Mouse (Mus musculus) hindbrain, embryonic 13.5 days (tissue): Measurements from ENCODE around the gene Cst9. TPM values are rescaled to one million over a fixed set of nuclear protein-coding genes. Genes with fewer than 3 reads are reported as not detected.
A peak's percentile ranks its signal among the peaks of the same experiment; 100 is the strongest.

Experiments used
- ATAC-seq: fragments of 200-750 bp; cut with Nextera tagmentation; 2 replicates; pipeline ENCODE4 v1.8.0; 2017; ENCODE audit warnings: moderate TSS enrichment; ENCODE audit not compliant: low FRiP score
- H3K27ac ChIP-seq: fragments of 300-500 bp; sonication (generic); 2 replicates; pipeline ENCODE4 v1.5.1; 2015; ENCODE audit warnings: inconsistent platforms, mild to moderate bottlenecking, moderate library complexity
- H3K27me3 ChIP-seq: fragments of 300-500 bp; sonication (generic); 2 replicates; pipeline ENCODE4 v1.6.1; 2015; ENCODE audit warnings: mild to moderate bottlenecking, inconsistent platforms
- H3K36me3 ChIP-seq: fragments of 300-500 bp; sonication (generic); 2 replicates; pipeline ENCODE4 v1.6.1; 2015; ENCODE audit warnings: mild to moderate bottlenecking, inconsistent platforms
- H3K4me1 ChIP-seq: fragments of 300-500 bp; sonication (generic); replicated peaks from 2 replicates; pipeline ENCODE4 v1.6.1; 2015; ENCODE audit warnings: inconsistent platforms
- H3K4me2 ChIP-seq: fragments of 300-500 bp; sonication (generic); 2 replicates; pipeline ENCODE4 v1.6.1; 2015; ENCODE audit warnings: inconsistent platforms, mild to moderate bottlenecking, moderate library complexity
- H3K4me3 ChIP-seq: fragments of 300-500 bp; sonication (generic); 2 replicates; pipeline ENCODE4 v1.5.1; 2015; ENCODE audit warnings: mild to moderate bottlenecking, inconsistent platforms
- H3K9ac ChIP-seq: fragments of 300-500 bp; sonication (generic); 2 replicates; pipeline ENCODE4 v1.6.1; 2015; ENCODE audit warnings: mild to moderate bottlenecking, inconsistent platforms
- H3K9me3 ChIP-seq: fragments of 300-500 bp; sonication (generic); 2 replicates; pipeline ENCODE4 v1.6.1; 2016; ENCODE audit warnings: inconsistent platforms
- WGBS: fragments of 180-500 bp; shearing (Covaris S2); methylation state at CpG from one replicate; pipeline ENCODE4 v1.1.7; 2015; 5-methylcytosine and 5-hydroxymethylcytosine counted together
- polyA plus RNA-seq: library from polyadenylated mRNA; unstranded; fragments of >200 nt; fragmentation: Nextera tagmentation; extraction: Ambion mirVana; gene quantifications from 2 replicates; pipeline ENCODE4 v1.2.1, GENCODE M21; 2015

Gene Cst9
- polyA plus RNA-seq, 1 experiment from 2014 or later, result not detected

DNA sequence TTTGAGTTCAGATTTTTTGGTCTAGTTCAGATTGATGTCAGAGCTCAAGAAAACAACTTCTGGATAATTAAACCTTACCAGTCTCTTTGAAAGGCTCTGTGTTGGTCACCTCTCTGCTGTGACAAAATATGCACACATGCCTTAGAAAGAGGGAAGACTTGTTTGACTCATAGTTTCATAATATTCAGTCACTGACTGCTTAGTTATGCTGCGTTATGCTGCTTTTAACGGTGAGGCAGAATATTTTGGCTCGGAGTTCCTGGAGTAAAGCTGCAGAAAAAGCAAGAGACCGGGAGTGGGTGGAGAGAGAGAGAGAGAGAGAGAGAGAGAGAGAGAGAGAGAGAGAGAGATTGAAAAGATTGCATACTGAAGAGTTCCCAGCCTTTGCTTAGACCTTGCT lies 26.0 kb downstream of the Cst9 start:
- no peaks in the 10 kb centered on the region for H3K36me3 ChIP-seq
- 86% methylated on average over 4 of the region's 4 CpGs for WGBS
- no peaks in the 10 kb centered on the region for H3K27me3 ChIP-seq
- no peak overlapping the region for H3K9ac ChIP-seq
- H3K27ac ChIP-seq, result no peak overlapping the region
- no peak overlapping the region for H3K4me3 ChIP-seq
- H3K9me3 ChIP-seq, result no peaks in the 10 kb centered on the region
- no peak overlapping the region for H3K4me2 ChIP-seq
- ATAC-seq, result no peak
- no peaks in the 10 kb centered on the region for H3K4me1 ChIP-seq

DNA sequence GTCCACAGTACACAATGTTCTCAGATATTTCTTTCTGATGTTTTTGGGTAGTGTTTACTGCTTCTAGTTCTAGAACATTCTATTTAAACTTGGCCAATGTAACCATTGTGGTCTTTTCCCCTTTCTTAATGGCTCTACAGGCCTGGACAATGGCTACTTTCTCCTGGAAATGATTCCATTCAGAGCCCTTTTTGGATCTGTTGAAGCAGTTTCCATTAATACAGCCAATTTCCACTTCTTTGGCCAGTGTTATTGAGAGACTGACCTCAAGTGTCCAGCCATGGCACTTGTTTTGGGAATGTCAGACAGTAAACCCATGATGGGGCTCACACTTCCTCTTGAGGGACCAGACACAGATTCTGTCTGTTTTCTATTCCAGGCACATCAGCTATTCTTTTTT lies 26.7 kb downstream of the Cst9 start:
- H3K9ac ChIP-seq, result no peak overlapping the region
- no peaks in the 10 kb centered on the region for H3K4me1 ChIP-seq
- H3K4me2 ChIP-seq, result no peak overlapping the region
- no peak overlapping the region for H3K4me3 ChIP-seq
- ATAC-seq, result no peak
- H3K9me3 ChIP-seq, result no peaks in the 10 kb centered on the region
- H3K36me3 ChIP-seq, result no peaks in the 10 kb centered on the region
- no peaks in the 10 kb centered on the region for H3K27me3 ChIP-seq
- no peak overlapping the region for H3K27ac ChIP-seq

DNA sequence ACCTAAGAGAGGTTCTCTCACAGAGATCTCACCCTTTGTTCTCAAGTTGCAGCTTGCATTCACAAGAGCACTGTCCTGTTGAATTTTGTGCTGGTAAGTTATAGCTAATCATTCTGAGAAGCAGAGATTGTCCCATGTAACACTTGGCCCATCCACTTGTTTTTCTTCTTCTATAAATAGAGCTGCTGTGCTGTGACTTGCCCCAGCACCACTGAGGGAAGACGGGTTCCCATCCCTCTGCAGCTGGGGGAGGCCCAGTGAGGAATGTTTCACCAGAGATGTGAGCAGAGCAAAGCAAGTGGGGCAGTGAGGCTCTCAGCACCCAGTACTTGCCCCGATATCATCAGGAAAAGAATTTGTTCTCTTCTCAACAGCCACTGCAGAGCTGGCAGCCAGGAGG lies 30.0 kb downstream of the Cst9 start, which contains the start of gene 9230104L09Rik:
Gene 9230104L09Rik (minus strand): TSS at position 73 of the 400 bp plus-strand sequence.
- Histone ChIP-seq H3K9me3 (no peaks in the 10 kb centered on the region), H3K4me2 (no peak within 1 kb of the TSS), H3K4me3 (no peak within 1 kb of the TSS), H3K27ac (no peak within 1 kb of the TSS), H3K9ac (no peak within 1 kb of the TSS), H3K27me3 (no peaks in the 10 kb centered on the region), H3K4me1 (no peaks in the 10 kb centered on the region), H3K36me3 (no peaks in the 10 kb centered on the region)
- no peak for ATAC-seq
- 79% methylated on average over 2 of the region's 2 CpGs for WGBS

DNA sequence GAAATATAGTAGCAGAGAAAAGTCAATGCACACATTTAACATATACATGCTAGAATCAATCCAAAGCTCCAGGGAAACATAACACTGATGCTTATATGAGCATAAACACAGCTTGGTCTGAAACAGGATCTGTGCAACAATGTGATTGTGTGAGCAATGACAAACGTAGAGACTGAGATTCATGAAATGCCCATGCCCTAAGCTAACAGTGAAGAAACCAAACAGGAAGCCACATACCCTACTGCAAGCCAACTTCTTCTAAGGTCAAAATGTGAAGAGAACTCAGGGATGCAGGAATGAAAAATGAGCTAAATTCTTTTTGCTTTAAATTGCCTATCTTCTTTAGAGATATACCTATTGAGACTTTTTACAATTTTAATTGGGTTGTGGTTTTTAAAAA lies 34.0 kb downstream of the Cst9 start:
- Histone ChIP-seq H3K4me1 (peaks cover 22% of the 10 kb centered on the region), H3K4me2 (no peak overlapping the region), H3K27ac (no peak overlapping the region), H3K4me3 (no peak overlapping the region), H3K9me3 (no peaks in the 10 kb centered on the region), H3K27me3 (no peaks in the 10 kb centered on the region), H3K9ac (no peak overlapping the region), H3K36me3 (peaks cover 25% of the 10 kb centered on the region)
- no peak for ATAC-seq
- WGBS, result 81% methylated on average over 1 of the region's 1 CpGs

GRCm38 (mm10) chr2:148870526-148870925 lies 35.6 kb downstream of the Cst9 start:
- Histone ChIP-seq H3K36me3 (peaks cover 25% of the 10 kb centered on the region), H3K4me1 (peaks cover 28% of the 10 kb centered on the region), H3K4me3 (no peak overlapping the region), H3K27me3 (no peaks in the 10 kb centered on the region), H3K9me3 (no peaks in the 10 kb centered on the region), H3K9ac (no peak overlapping the region), H3K27ac (no peak overlapping the region), H3K4me2 (no peak overlapping the region)
- ATAC-seq, result no peak
- WGBS, result 93% methylated on average over 3 of the region's 3 CpGs

DNA sequence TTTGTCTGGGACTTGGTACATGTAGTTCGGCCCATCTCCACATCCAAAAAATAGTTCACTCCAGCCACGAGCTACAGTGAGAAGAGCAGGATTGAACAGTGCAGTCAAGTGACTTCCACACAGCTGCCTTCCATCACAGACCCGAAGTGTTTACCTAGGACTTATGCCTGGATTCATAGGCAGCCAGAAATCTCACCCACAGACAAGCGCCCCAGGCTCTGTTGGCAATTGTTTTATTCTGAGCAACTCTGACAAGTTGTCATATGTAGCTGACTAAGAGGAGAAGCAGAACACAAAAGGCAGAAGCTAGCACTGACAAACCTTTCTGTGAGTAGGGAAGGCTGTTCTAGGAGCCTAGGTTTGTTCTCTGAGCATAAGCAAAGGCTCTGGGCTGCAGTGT lies 37.9 kb downstream of the Cst9 start:
- peak overlapping the region; percentile 91 for H3K4me2 ChIP-seq
- peaks cover 25% of the 10 kb centered on the region for H3K36me3 ChIP-seq
- WGBS, result 85% methylated on average over 4 of the region's 4 CpGs
- no peak overlapping the region for H3K27ac ChIP-seq
- peak overlapping the region; percentile 89 for H3K4me3 ChIP-seq
- no peak for ATAC-seq
- H3K4me1 ChIP-seq, result peaks cover 33% of the 10 kb centered on the region
- H3K27me3 ChIP-seq, result no peaks in the 10 kb centered on the region
- no peaks in the 10 kb centered on the region for H3K9me3 ChIP-seq
- H3K9ac ChIP-seq, result peak overlapping the region; percentile 92; the same call in 1 of the 2 replicates

GRCm38 (mm10) chr2:148874224-148874616 lies 39.3 kb downstream of the Cst9 start:
- Histone ChIP-seq H3K27ac (no peak overlapping the region), H3K36me3 (peaks cover 25% of the 10 kb centered on the region), H3K27me3 (no peaks in the 10 kb centered on the region), H3K4me2 (peak overlapping the region; percentile 91), H3K9me3 (no peaks in the 10 kb centered on the region), H3K4me1 (peaks cover 33% of the 10 kb centered on the region), H3K9ac (peak overlapping the region; percentile 92), H3K4me3 (peak overlapping the region; percentile 89)
- WGBS, result 53% methylated on average over 3 of the region's 3 CpGs
- ATAC-seq, result no peak

- Histone ChIP-seq H3K9me3 (no peaks in the 10 kb centered on the region), H3K36me3 (peaks cover 25% of the 10 kb centered on the region), H3K4me3 (peak overlapping the region; percentile 89), H3K9ac (peak overlapping the region; percentile 92), H3K27ac (peak overlapping the region; percentile 92), H3K4me2 (peak overlapping the region; percentile 91), H3K27me3 (no peaks in the 10 kb centered on the region), H3K4me1 (peaks cover 33% of the 10 kb centered on the region)
- under 1% methylated on average over 34 of the region's 34 CpGs for WGBS
- ATAC-seq, result peak; percentile 81
Measured at GRCm38 (mm10) chr2:148874617-148875334, 39.8 kb downstream of the Cst9 start.

DNA sequence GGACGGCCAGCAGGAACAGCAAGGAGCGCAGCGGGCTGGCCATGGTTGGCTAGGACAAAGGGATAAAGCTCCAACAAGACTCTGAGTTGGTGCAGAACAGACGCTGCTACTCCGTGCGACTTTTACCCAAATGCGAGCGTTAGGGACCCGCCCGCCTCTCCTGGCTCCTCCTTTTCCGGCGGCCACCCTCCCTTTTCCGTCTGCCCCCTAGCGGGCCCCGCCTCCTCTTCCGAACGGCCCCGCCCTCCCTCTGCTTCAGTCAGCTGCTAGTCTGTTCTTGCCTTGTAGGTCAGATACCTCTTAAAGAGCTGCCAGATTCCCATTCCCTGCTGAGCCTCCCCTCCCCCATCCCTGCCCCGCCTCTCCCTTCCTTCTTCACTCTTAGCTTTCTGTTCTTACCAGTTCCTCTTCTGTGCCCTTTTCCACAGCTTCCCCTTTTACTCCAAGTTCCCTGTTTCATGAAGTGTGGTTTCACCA lies 40.4 kb downstream of the Cst9 start, which contains the start of gene Cst3:
Gene Cst3 (minus strand): TSS at position 358 of the 477 bp plus-strand sequence.
- Histone ChIP-seq H3K9me3 (no peaks in the 10 kb centered on the region), H3K4me2 (peak within 1 kb of the TSS; percentile 91), H3K9ac (peak within 1 kb of the TSS; percentile 92), H3K27ac (peak within 1 kb of the TSS; percentile 92), H3K4me1 (peaks cover 33% of the 10 kb centered on the region), H3K36me3 (peaks cover 24% of the 10 kb centered on the region), H3K4me3 (peak within 1 kb of the TSS; percentile 89), H3K27me3 (no peaks in the 10 kb centered on the region)
- peak; percentile 94 for ATAC-seq
- 1% methylated on average over 19 of the region's 19 CpGs for WGBS

GRCm38 (mm10) chr2:148877016-148877770 lies 42.2 kb downstream of the Cst9 start:
- no peak overlapping the region for H3K4me3 ChIP-seq
- WGBS, result 48% methylated on average over 3 of the region's 3 CpGs
- H3K27me3 ChIP-seq, result no peaks in the 10 kb centered on the region
- H3K4me2 ChIP-seq, result no peak overlapping the region
- H3K27ac ChIP-seq, result no peak overlapping the region
- no peak for ATAC-seq
- peaks cover 7% of the 10 kb centered on the region for H3K36me3 ChIP-seq
- H3K9me3 ChIP-seq, result no peaks in the 10 kb centered on the region
- peaks cover 29% of the 10 kb centered on the region for H3K4me1 ChIP-seq
- no peak overlapping the region for H3K9ac ChIP-seq

- Histone ChIP-seq H3K4me2 (no peak overlapping the region), H3K36me3 (no peaks in the 10 kb centered on the region), H3K4me3 (no peak overlapping the region), H3K9ac (no peak overlapping the region), H3K9me3 (no peaks in the 10 kb centered on the region), H3K27me3 (no peaks in the 10 kb centered on the region), H3K4me1 (peaks cover 14% of the 10 kb centered on the region), H3K27ac (no peak overlapping the region)
- no peak for ATAC-seq
- 21% methylated on average over 2 of the region's 2 CpGs for whole genome bisulfite sequencing
Measured at GRCm38 (mm10) chr2:148878641-148879130, 43.7 kb downstream of the Cst9 start.

GRCm38 (mm10) chr2:148879199-148879598 lies 44.3 kb downstream of the Cst9 start:
- H3K9me3 ChIP-seq, result no peaks in the 10 kb centered on the region
- no peak overlapping the region for H3K27ac ChIP-seq
- peaks cover 9% of the 10 kb centered on the region for H3K4me1 ChIP-seq
- H3K9ac ChIP-seq, result no peak overlapping the region
- H3K36me3 ChIP-seq, result no peaks in the 10 kb centered on the region
- no peak overlapping the region for H3K4me2 ChIP-seq
- ATAC-seq, result no peak
- no peaks in the 10 kb centered on the region for H3K27me3 ChIP-seq
- 69% methylated on average over 1 of the region's 1 CpGs for WGBS
- no peak overlapping the region for H3K4me3 ChIP-seq
